Mouse (Mus musculus): ENCODE measurements around the gene Gm49369.

Gm49369 gene

DNA sequence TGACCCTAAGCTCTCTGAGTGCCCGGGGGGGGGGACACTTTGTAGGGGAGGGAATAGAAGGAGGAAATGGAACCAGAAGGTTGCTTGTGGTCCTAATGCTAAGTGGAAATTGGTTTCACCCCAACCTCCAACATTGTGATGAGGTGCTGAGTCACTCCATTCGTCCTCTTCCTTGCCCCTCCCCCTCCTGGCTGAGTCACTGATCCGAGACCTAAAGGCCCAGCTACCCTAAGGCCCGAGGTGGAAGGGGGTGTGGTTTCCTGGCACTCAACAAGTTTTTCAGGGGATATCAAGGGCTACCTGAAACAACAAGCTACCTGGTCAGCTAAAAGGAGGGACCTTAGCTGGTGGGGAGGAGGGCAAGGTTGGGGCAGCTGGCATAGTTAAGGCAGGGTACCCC lies 10.7 kb upstream of the Gm49369 start:
- DNase-seq: peak in 1 of 2 experiments; percentile 22

DNA sequence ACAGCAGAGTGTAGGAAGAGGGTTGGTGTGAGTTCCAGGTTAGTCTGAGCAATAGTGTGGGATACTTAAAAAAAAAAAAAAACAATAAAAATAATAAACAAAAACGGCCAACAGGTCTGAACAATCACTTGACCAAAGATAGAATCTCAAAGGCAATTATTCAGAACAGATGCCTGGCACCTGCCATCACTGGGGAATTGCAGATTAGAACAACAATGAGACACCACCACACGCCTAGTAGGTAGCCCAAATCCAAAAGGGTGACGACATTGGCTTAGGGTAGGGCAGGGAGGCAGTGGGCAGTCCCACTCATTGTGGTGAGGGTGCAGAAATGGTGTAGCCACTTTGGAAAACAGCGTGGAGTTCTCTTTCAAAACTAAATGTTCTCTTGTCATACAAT lies 9.1 kb upstream of the Gm49369 start:
- no peak for DNase-seq

DNA sequence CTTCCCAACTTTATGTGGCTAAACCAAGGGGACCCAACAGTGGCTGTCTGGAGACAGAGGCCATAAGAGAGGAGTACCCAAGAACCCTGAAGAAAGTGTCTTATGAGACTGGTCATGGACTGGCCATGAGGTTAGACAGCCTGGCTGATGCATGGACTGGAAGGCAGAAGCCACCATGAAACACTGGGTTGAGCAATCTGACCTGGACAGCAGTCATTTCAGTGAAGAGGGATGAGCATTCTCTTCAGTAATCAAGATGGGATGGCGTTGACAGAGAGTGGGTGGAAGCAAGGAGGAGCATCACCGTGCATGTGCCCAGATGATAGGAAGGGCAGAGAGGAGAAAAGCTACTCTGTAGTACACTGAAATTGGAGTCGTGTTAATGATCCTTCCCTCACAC lies 8.6 kb upstream of the Gm49369 start:
- no peak for DNase-seq

DNA sequence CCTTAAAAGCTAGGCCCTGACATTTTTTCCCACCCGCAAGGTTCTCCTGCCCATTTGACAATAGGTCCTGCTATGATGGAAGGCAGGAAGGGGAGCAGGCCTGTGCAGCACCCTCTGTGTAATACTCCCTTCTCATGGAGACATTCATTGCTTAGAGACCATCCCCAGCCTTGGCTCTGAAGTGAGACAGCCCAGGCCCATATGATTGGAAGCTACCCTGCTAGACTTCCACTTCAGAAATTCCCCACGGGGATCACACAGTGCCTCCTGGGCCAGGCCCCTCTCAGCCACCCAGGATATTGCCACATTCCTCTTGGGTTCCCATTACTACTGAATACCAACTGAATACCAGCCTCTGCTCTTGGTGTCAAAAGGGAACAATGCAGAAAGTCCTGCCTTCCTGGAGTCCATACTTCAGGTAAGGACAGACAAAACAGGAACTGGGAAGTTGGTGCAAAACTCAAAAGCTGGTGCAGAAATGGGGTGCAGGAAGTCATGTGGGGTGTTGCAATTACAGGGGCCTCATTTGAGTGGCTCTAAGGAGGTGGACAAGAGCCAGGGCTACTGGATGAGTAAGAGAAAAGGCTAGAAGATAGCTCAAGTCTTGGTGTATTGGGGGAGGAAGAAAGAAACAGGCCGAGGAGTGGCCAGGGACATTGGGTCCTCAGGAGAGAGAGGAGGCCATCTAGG lies 7.6 kb upstream of the Gm49369 start:
- DNase-seq: no peak

DNA sequence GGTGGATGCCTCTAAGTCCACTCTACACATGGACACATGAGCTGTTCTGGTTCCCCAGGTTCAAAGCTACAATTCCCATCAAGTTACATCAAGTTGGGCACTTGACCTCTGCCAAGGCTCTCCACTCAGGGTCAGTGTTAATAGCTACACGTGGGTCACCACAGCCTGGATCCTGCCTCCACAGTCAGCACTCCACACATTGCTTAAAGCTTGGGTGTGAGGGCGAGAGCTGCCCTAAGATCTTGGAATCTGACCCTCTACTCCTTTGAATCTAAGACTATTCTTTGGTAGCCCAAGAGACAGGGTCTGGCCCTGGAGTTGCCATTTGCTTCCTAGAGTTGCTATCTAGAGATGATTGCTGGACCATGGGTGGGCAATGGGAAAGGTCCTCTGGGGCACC lies 6.3 kb upstream of the Gm49369 start:
- no peak for DNase-seq

DNA sequence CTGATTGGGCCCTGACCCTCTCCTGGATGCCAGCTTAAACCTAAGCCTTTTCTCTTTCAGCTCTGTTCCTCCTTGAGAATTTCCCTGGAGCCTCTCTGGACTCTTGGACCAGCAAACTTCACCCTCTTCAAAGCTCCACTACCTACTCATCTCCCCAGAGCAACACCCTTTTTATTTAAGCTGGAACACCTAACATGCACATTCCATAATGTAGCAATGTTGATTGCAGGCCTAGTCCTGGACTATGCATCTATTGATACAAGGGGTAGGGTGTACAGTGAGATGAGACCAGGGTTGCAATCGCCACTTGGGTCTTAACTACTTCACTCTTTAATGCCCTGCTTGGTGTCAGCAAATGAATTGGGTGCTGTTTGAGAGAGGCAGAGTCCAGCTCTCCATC lies 5.7 kb upstream of the Gm49369 start:
- no peak for DNase-seq

DNA sequence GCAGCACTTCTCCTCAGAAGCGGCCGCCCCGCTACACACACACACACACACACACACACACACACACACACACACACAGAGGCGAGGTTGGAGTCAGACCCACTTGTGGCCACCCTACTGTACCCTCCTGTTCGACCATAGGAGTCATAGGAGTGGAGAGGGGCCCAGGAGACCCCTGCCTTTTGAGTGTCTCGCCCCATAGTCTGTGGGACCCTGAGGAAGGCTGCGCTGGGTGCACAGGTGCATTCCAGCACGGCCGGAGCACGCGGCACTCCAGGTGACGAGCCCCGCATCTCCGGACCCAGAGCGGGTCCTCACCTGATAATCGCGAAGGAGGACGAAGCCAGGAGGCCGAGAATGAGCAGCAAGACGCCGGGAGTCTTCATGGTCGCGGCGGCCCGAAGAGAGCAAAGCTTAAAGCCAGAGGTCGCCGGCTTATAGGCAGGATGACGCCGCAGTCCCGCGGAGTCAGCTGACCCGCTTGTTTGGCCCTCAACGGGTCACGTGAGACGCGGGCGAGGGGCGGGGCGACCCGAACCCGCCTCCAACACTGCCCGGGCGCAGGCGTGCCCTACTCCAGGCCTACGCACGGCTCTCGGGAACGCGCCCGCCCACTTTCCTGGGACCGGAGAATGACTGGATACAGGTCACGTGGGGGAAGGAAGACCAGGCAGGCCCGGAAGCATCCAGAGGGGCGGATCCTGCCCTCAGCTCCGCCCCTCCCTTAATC lies 5.1 kb upstream of the Gm49369 start, which contains the start of gene Ctsd:
TSS of gene Ctsd (minus strand) at position 620 of the 730 bp plus-strand sequence.
- peak; percentile 92 to 94 for DNase-seq

DNA sequence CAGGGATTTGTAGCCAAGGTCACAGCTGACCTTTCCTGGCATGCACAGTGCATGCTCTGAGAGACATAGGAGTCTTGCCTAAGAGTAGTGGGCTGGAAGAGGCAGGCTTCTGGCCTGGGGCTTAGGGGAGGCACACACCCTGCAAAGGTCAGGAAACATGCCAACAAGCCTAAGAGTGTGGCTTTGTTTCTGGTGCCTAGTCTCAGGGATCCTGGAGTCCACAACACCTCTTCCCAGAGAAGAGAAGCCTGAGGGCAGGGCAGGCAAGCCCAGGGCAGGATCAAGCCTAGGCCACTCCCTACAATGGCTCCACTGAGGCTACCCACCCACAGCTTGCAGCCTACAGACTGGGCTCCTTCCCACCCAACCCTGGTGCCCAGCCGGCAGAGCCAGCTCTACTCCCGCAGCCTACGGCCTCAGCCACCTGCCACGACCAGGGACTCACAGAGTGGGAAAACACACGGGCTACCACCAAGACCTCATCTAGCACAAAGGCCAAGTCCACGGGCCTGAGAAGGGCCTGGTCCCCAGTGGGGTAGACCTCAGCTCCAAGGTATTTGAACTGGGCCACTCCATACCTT lies 4.2 kb upstream of the Gm49369 start:
- peak; percentile 33 to 50 for DNase-seq

DNA sequence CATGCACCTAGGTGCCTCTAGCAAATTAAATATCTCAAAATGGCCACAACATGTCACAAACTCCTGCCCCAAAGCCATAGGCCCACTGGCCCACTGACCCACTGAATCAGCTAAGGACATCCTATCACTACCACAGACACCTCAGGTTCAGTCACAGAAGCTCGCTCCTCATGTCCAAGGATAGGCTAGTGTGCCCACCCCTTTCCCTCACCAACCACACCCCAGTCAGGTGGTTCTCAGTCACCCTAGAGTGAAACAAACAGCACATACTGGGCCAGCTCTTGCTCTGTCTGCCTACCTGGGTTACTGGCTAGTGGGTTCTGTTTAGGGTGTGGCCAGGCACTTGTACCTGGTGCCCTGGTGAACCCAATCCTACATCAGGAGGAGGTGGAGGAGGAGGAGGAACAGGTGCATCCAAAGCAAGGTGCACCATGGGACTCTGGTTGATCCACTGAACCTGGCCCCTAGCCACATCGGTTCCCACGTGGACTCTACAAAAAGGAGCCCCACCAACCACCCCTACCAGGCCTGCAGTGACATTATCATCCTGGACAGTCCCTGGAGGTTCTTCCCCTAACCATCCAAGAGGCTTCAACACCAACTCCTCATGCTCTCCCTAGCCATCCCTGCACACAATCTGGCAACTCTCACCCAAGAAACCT lies 3.4 kb upstream of the Gm49369 start:
- DNase-seq: no peak

DNA sequence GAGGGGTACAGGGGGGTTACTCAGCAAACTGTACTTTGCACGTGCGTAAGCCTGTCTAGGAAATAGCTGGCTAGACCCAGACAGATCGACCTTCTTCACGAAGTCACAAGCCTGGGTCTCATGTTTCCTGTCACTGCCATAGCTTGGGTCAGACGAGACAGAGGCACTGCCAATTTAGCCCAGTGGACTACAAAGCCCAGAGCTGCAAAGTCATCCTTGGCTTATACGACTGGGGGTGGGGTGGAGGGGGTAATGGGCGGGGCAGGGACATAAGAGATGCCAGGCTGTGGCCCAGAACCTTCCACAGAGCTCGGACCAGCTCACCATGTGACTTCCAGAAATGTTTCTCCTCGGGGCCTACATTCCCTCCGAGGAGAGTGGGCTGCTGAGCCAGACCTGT lies 1.8 kb upstream of the Gm49369 start:
- DNase-seq: no peak

DNA sequence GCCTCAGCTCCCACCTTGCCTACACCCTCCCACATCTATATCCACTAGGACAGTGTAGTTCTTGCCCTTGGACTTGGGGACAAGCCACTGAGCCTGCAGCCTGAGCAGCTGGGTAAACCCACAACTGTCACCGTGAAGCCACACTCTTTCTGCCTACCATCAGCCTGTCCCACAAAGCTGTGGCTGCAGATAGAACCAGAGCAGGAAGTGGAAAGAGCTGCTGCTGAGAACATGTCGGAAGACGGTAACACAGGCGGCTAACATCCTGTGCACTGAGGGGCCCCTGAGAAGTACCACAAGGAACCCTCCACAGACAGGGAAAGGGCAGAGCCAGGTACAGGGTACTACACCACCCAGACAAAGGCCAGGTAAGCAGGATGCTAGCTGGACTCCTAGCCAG lies 1.3 kb downstream of the Gm49369 start:
- DNase-seq: peak; percentile 77 to 86

DNA sequence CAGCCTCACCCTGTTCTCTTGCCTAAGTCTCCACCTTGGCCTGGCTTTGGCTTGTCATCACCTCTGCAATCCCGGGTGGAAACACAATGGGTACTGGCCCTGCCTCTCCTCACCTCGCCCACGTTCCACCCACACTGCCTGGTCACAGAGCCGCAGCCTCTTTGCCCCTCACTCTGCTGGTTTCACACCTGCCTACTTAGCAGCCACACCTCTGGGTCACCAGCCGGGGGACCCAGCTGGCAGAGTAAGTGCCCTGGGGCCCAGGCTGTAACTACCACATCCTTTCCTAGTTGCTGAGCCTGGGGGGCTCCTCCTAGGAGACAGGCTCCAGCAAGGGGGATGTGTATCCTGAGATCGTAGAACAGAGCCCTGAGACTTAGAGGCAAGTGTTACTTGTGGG lies 3.3 kb downstream of the Gm49369 start:
- peak; percentile 55 to 76 for DNase-seq

DNA sequence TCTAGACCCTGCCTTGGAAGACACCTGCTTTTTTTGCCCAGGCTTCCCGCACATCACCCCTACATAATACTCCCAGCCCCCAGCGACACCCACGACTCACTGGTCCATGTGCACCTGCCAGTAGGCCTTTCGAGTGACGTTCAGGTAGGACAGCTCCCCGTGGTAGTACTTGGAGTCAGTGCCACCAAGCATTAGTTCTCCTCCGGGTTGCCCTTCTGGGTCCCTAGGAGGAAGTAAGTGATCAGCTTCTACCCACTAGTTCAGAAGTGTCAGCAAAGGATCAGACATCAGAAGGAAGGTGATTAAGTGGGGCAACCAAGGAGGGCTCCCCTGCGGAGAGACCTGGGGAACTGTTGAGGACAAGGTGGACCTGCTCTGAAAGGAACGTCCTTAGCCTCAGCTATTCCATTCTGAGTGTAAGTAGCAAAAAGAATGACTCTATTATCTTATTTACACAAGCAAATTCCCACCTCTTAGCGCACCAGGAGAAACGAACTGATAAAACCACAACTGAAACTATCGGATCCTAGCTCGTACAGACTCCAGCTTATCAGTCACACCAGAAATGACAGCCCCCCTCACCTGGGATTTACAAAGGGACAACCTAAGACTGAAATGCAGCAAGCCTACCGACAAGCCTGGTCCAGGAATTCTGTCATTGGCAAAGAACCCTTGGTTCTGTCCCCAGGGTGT lies 5.1 kb downstream of the Gm49369 start:
- no peak for DNase-seq

DNA sequence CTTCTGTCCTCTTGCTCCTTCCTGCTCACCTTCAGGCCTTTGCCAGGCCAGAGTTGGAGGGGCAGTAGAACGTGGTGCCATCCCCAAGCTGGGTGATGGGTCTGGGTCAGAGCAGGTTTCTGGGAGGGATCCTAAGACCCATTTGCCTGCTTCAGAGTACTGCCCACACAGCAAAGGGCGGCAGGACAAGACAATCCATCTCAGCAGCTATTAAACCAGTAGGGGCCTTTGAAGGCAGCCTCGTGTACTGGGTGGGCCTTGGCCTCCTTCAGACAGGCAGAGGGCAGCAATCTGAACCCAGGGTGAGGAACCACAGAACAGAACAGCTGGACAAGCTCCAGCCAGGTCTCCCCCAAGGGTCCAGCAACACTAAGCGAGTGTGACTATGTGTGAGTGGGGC lies 6.4 kb downstream of the Gm49369 start:
- no peak for DNase-seq

DNA sequence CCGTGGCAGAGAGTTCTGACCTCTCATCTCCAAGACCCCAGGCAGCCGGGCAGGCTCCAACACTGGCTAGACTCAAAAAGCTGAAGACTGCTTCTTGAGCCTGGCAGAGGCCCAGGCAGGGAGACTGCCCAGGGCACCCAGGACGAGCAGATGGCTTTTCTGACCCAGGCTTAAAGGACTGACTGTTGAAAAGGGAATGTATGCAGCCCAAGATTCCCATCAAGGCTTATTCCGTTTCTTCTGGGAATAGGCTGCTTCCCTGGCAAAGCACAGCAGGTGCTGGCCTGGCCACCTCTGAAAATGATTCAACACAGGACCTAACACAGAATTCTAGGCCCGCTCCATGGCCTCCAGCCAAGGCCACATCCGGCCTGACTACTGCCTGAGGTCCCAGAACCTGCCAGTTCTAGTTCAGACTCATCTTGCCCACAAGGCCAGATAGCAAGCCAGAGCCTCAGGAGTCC lies 7.2 kb downstream of the Gm49369 start:
- DNase-seq: peak in 1 of 2 experiments; percentile 10

DNA sequence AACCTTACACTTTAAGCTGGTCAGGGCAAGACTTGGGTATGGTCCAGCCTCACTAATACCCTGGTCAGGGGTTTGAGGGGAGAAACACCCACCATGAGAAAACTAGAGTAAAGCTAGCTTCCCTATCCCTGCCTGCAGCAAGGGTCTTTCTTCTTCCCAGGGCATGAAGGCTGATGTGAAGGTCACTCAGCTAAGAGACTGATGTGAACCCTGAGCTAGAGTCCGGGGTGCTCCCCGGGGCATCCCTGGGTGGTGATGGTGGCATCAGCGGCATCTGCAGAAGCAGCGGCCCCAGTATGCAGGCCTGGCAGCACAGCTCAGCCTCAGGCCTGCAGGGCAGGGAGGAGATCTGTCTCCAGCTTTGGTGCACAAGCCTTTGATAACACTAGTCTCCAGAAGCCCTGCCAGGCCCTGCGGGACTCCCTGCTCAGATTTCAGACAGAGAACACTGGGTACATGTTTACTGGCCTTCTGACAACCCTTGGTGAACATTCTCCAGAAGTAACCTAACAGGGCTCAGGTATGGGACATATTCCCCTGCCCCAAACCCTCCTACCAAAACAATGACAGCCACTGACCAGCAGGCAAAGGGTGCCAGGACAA lies 8.0 kb downstream of the Gm49369 start:
- peak in 1 of 2 experiments; percentile 9 for DNase-seq

DNA sequence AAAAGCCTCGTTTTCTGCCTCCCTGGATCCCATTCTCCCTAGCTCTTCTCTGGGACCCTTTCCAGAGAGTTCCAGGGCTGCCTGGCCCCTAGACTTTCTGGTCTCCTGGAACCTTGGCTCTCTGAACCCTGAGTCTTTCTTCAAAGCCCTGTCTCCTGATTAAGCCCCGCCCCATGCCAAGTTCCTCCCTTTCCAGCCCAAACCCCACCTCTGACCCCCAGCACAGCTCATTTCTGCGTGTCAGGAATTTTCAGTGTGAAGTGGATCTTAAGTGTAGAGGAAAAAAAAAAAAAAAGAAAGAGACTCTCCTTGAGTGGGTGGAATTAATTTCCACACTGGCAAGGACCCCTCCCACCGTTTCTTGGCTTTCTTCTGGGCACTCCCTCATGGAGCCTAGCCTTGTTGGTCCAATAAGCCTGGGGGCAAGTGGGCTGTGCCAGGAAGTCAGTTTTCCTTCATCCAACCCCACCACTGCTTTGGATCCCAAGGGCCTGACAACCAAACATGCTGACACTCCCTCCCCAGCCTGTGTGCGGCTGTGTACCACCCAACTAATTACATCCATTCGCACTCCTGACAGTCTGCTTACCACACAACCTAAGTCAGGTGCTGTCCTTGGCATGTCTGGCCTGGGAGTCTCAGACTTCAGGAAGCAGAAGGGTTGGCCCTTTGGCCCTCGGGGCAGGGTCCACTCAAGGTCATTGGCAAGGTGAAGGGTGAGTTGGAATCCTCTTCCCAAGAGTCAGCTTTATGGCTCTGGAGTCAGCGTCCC lies 8.6 kb downstream of the Gm49369 start, which contains the start of gene Ifitm10:
TSS of gene Ifitm10 (minus strand) at position 113 of the 772 bp plus-strand sequence.
- peak in 1 of 2 experiments; percentile 14 for DNase-seq

DNA sequence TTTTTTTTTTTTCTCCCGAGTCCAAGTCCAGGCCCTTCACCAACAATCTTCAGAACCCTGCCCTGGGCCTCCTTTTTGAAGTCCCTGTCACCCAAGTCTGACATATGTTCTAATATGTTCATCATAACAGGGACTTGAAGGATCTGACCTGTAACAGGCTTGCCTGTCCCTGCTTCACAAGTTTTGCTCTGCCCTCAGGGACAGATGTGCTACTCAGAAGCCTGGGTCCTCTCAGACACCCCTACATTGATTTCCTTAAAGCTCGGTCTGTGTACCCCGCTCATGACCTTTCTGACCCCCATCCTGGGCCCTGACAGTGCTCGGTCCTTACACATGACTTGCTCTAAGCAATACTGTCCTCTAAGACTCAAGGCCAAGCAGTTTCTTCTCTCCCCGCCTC lies 9.4 kb downstream of the Gm49369 start:
- DNase-seq: peak in 1 of 2 experiments; percentile 7

DNA sequence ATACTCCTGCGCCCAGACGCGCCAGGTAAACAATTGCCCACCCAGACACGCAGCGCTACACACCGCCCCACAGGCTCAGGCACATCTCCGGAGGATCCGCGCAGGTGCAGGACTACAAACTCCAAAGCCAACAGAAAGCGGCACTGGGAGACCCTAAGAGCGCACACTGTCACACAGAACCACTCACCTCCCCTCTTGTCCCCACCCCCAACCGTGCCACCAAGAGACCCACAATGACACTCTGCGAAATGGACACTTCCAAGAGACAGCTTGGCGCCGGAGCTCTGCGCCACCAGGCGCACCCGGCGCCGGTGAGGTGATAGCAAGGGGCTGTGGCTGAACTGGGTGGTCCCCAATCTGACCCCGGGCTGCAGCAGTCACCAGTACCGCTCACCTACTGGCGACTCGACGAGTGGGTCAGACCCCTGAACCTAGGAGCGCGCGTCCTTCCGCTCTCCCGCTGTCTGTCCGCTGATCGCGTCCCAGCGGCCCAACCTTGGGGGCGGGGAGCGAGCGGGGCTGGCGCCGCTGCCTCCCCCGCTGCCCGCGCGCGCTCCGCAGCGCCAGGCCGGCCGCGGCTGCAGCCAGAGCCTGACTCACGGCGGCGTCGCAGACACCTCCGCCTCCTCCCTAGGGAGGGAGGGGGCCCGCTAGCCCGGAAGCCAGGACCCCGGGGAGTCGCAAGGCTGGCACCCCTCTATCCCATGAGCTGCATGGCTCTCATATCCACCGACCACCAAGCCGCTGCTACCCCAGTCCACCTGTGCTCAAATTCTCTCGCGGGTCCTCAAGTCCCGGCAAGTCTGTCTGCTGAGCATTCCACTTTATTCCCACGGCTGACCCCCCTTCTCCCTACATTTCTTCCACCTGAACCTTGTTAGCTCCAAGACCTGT lies 10.5 kb downstream of the Gm49369 start:
- peak; percentile 43 to 60 for DNase-seq

DNA sequence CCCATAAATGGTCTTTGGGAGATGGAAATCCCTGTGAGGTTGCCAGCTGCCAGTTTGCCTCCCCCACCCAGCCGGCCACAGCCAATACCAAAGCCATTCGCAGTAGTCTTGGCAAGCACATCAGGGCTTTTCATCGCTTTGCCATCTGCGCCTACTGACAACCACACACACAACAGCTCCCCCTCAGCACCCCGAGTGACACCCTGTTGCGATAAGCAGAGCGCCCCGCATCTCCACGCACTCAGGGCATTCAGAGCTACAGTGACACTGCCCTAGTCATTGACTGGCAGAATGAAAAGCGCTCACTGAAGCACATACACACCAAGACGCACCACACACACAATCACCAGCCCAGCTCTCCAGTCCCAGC lies 11.1 kb downstream of the Gm49369 start:
- peak; percentile 19 to 31 for DNase-seq

Measured in thymus, postnatal 36 days (tissue).